Mouse (Mus musculus) bone marrow macrophage, adult 2 months (primary cell): ENCODE data around the gene Gtf2i.

Experiments used
- CTCF ChIP-seq: IDR thresholded peaks from 2 replicates; pipeline ENCODE4 v1.5.1; 2012; ENCODE audit warnings: low read depth, mild to moderate bottlenecking, low read length, moderate library complexity
- POLR2A ChIP-seq: IDR thresholded peaks from 2 replicates; pipeline ENCODE4 v1.6.1; 2012; ENCODE audit warnings: mild to moderate bottlenecking, low read depth, low read length, borderline replicate concordance

- no peak for TF ChIP-seq CTCF
- TF ChIP-seq POLR2A, result no peak
Observed at GRCm38 (mm10) chr5:134258395-134258794, 56.2 kb downstream of the Gtf2i start.
